Mouse (Mus musculus) heart, adult 18-20 months (tissue): ENCODE data around the gene Fam83g. TPM values are rescaled to one million over a fixed set of nuclear protein-coding genes. Genes with fewer than 3 reads are reported as not detected.
"Not testable (repeated sequence)": the region's sequence is repeated elsewhere in the genome, so short reads cannot be mapped to it uniquely, and the experiment has no call there.

ENCODE experiments used
- DNase-seq, 2 experiments: peaks; one replicate each; pipeline ENCODE4 v3.0.0; 2021 to 2022; ENCODE audit warnings: mixed read lengths in 1 of 2
- long read RNA-seq, 2 experiments: library from polyadenylated mRNA; stranded (forward); transcript quantifications; one replicate each; pipeline ENCODE4 v2.0.0; 2021
- total RNA-seq, 2 experiments: library from RNA; stranded (reverse); gene quantifications; 2 replicates each; pipeline ENCODE4 v1.2.3; 2021

The Fam83g gene
- total RNA-seq = under 1 TPM; 0.25 to 0.33 TPM
- long read RNA-seq, experiment 1 = 0 reads
- long read RNA-seq, experiment 2 = 0 reads

DNA sequence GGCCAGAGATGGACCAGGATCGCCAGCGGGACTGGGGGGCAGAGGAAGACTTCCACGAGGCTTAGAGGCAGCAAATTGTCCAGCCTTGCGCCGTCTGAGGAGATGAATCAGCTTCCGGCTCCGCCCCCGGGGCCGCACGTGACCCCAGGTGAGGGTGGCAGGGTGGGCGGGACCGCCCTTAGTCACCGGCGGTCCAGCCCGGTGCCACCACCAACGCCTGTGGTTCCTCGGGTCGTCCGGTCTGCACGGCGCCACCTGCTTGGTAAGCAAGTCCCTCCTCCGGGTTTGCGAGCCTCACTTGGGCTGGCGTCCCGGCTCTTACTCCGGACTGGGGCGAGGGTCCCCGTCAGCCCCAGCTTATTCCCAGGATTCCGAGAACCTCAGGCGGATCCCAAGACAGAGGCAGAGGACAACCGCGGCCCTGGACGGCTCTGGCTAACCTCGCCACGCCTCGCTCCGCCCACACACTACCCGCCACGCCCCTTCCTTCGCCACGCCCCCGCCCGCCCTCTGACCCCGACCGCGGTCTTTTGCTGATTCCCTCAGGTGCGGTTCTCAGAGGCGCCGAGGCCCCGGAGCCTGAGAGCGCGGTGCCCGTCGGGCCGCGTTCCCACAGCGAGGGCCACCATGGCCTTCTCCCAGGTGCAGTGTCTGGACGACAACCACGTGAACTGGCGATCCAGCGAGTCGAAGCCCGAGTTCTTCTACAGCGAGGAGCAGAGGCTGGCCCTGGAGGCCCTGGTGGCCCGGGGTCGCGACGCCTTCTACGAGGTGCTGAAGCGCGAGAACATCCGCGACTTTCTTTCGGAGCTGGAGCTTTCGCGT is at the start of gene Fam83g:
Gene Fam83g (plus strand): TSS at position 185 of the 825 bp plus-strand sequence.
- peak; percentile 53 to 77 for DNase-seq

GRCm38 (mm10) chr11:61636309-61636708 is 47.6 kb upstream of the Fam83g start:
- DNase-seq = not testable (repeated sequence)

DNA sequence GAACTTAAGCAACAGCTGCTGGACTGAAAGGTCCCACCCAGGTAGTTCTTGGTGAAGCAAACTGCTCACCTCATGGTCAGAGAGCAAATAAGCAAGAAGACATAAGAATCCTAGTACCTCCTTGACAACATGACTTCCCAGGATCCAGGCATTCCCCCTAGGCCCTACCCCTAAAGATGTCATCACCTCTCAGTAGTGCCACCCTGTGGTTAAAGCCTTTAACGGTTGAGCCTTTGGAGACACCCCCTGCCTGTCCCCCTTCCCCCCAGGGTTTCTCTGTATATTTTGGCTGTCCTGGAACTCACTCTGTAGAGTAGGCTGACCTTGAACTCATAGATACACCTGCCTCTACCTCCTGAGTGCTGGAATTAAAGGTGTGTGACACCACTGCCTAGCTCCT is 46.5 kb upstream of the Fam83g start:
- DNase-seq = no peak

DNA sequence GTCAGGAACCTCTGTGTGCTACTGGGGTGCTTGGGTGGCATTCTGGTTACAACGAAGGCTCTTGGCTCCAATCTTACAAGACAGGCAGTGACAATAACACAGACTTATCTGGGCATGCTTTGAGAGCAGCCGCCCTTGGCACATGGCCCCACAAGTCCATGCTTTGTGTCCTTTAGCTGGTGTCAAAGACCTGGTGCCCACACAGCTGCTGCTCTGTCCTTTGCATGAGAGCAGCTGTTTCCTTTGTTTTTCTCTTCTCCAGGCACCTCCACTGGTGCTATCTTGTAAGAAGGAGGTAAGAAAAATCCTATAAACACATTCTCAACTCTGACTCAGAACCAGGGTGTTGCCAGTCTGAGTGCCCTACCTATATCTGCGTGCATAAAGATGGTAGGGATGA is 46.0 kb upstream of the Fam83g start:
- no peak for DNase-seq

GRCm38 (mm10) chr11:61638764-61639536 is 44.9 kb upstream of the Fam83g start:
- no peak for DNase-seq

DNA sequence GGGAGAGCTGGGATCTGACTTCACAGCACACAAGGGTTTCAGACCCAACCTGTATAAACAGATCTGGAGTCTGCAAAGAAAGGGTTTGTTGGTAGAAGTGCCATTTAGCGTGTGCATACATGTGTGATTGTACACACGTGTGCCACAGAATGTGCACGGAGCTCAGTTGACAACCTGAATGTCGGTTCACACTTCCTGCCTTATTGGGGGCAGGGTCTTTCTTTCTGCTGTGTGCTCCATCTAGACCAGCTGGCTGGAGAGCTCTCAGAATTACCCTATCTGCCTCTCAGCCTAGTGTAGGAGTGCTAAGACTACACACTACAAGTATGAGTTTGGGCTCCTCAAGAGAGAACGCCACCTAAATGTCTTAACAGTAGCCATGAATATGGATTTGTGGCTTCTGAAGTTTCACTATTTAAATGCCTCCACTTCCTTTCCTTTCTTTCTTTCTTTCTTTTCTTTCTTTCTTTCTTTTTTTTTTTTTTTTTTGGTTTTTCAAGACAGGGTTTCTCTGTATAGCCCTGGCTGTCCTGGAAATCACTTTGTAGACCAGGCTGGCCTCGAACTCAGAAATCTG is 44.2 kb upstream of the Fam83g start:
- DNase-seq = no peak

DNA sequence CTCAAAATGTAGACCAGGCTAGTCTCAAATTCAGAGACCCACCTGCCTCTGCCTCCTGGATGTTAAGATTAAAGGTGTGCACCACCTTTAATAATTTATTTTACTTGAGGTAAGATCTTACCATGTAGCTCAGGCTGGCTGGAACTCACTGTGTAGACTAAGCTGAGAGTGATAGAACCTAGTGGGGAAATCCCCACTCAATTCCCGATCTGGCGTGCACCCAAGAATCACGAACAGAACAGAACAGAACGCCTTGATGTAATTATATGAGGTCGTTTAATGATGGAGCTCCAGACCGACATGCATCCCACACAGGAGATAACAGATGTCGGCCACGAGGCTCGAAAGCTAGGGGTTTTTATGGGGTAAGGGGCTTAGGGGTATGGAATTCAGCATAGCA is 43.3 kb upstream of the Fam83g start:
- DNase-seq = not testable (repeated sequence)

DNA sequence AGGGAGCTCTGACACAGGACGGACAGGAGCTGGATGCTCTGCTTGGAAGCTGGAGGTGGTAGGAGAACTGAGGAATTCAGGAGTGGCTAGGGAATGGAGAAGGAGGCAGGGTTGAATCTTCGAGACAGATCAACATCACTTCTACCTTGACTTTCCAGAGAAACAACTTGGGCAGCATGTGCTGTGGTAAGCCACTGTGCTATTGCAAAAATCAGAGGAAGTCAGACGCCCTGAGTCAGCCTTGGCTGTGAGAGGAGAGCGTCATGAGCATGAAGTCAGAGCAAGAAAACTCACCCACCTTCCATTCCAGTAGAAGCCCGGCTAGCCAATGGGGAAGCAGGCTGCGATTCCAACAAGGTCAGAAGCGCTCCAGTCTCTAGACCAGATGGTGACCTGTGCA is 41.8 kb upstream of the Fam83g start:
- no peak for DNase-seq

DNA sequence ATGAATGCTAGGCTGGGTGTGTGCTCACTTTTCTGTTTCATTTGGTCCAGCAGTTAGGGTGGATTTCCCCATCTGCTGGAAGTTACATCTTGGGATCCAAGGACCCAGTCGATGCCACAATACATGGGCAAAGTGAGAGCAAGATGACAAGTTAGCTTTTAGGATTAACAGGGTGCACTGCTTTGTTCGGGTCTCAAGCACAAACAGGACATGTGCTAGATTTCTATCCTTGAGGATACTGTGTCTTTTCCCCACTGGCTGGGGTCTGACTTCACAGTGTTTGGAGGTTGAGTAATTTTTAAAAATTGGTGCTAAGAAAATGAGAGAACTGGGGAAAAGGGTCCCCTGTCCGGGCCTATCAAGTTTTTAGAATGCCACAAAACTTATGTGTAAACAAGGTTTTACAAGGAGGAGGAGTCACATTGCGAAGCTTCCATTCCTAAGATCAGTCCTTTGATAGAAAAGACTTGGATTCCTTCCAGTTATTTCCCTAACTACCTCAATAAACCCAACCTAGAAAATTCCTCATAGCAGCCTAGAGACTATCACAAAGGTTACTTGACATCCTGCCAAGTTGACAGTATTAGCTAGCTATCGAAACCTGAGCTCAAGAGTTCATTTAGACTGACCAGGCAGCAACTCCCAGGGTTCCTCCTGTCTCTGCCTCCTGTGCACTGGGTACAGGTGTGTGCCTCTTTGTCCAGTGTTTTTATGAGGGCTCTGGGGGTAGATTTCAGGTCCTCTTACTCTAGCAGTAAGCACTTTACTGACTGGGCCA is 40.5 kb upstream of the Fam83g start:
- DNase-seq = no peak

DNA sequence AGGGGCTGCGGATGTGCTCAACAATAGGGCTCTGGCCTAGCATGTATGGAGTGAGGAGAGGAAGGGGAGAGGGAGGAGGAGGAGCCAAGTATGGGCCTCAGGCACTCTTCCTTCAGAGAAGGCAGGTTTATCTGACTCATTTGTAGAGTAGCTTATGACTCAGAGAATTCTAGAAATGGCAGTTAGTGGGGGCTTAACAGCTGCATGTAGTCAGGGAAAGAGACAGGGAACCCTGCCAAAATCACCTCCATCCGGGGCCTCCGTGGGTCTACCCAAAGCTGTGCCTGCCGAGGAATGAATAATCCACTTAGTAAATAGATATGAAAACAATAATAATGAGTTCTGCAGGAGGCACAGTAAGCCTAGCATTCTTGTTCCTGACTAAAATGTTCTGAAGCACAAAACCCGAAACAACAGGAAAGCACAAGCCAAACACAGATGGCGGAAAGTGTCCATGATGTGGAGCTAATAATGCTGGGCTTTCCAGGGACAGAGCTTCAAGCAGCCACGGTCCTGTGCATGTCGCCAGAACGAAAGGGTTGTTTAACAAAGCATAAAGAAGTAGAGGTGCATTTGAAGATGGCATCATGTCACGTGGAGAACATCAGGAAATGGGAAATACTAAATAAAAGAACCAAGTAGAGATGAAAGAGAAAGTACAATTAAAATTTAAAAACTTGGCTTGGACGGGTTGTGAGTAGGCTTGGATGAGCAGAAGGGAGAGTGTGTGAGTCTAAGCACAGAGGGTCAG is 39.1 kb upstream of the Fam83g start:
- DNase-seq = peak; percentile 36 to 49

DNA sequence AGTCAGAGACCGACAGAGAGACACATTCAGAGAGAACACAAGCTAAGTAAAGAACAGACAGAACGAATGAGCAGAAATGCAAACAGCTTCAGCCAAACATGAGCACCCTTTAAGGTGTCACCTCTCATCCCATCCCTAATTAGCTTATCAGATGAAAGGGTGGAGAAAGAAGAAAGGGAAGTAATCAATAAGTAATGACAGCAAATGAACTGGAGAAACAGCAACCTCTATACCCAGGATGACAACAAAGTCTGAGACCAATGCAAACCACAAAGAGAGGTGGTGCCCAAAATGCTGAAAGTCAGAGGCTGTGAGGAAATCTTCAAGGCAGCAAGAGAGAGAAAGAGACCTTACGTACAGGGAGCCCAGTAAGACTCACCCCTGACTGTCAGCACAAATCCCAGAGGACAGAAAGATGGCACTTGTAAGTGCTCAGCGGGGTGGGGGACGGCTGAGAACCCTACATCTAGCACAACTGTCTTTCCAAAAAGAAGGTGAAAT is 38.5 kb upstream of the Fam83g start:
- no peak for DNase-seq

- no peak for DNase-seq
Measured at GRCm38 (mm10) chr11:61646499-61647039, 37.3 kb upstream of the Fam83g start.

DNA sequence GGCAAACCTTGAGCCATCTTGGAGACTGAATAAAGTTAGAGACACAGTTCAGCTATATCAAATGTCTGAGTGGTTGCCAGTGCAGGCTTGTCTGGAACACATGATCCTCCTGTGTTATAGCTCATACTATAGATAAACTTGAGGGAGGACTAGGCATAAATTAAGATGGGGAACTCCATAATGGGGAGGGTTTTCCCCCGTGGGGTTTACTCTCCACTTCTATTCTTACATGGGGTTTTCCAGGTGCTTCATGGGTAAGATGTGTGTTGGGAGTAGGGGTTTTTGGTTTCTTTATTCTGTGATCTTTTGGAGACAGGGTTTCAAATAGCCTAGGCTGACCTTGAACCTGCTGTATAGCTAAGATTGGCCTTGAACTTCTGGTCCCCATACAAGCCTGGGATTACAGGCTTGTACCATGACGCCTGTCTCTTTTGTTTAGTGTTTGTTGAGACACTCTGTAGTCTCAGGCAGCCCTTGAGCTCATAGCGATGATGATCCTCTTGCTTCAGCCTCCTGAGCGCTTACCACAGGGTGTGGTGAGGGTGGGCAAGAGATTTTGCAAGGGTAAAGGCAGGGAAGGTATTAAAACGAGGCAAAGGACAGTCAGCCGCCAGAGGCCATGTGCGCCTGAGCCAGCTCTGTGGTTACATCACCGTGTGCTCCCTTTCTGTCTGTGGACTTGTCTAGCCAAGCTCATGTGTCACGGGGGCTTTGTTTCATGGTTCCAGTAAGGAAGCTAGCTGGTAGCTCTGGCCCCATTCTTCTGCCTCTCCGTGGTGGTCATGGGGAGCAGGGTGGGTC is 36.6 kb upstream of the Fam83g start:
- DNase-seq = no peak

DNA sequence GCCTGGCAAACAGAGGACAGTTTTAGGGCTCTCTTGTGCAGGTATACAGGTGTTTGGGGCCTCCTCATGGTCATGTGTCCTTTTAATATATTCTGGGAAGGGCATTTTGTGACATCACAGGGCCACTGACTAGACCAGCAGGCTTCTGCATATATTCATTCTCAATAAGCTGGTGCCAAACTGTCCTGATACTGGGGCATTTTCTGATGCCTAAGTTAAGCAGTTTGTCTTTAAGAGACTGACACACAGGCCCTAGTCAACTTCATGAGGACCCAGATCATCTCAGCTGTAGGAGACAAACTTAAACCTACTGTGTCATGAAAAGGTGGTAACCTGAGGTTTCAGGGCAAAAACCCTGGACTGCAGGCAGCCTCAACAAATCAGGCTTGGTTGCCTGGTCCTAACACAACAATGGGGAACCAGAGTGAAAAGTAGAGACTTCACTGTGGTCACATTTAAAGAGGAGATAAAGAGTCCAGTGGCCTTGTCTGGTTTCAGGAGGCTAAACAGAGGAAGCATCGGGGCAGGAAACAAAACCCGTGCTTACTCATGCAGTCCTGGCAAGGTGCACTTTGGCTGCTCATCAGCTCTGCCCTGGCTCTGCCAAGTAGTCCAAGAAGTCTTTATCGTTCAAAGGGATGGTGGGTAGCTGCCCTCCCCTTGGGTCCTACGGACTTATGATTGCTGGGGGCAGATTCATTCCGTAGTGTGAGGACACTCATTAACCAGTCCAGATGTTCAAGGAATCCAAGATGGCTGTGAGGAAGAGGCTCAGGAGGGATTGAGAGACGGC is 35.7 kb upstream of the Fam83g start:
- peak; percentile 32 to 36 for DNase-seq

GRCm38 (mm10) chr11:61648749-61649115 is 35.2 kb upstream of the Fam83g start:
- DNase-seq = no peak

DNA sequence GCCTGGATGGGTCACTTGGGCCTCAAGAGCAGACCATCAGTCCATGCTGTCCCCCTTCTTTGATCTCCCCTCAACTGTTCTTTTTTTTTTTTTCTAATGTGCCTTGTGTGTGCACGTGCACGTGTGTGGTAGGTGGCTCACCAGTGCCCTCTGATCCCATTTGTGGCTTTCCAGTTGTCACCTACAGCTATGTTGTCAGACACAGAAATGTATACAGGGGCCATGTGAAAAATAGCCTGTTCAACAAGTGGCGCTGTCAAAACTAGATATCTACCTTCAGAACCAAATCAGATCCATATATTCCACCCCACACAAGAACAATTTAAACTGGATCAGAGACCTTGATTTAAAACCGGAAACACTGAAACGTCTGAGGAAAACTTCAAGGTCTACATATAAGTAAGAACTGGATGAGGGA is 34.7 kb upstream of the Fam83g start:
- no peak for DNase-seq

- no peak for DNase-seq
Measured at GRCm38 (mm10) chr11:61649626-61650025, 34.3 kb upstream of the Fam83g start.

- no peak for DNase-seq
Measured at GRCm38 (mm10) chr11:61650470-61651265, 33.2 kb upstream of the Fam83g start.
